Mouse (Mus musculus) E14TG2a.4 (cell line): ENCODE results near the gene Faap100.

Experiments used
- CTCF ChIP-seq: conservative IDR thresholded peaks from 2 replicates; pipeline ENCODE4 v1.5.1; 2014; ENCODE audit warnings: low read length
- NANOG ChIP-seq: IDR thresholded peaks from 2 replicates; pipeline ENCODE4 v1.6.1; 2014; ENCODE audit warnings: borderline replicate concordance, low read length, mixed read lengths
- POU5F1 ChIP-seq: IDR thresholded peaks from 2 replicates; pipeline ENCODE4 v1.6.1; 2014; ENCODE audit warnings: low read length, borderline replicate concordance

DNA sequence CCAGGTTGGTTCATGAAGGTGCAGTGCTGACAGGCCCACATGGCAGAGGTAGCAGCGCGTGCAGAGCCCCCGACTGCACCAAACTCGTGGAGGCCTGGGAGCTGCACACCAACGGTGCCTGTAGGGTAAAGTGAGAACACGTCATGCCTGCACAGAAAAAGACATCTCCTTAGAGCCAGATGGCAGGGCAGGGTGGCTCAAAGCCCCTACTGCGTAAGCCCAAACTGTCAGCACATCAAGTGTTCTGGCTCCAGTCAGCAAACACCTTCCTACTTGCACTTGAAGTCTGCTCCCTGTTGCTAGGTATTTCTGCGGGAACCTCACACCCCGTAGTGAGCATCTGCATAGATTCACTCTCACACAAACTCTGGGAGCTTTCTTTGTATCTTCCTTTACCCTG is 3.9 kb upstream of the Faap100 start:
- TF ChIP-seq CTCF: no peak
- no peak for TF ChIP-seq NANOG
- TF ChIP-seq POU5F1: no peak
